Mouse (Mus musculus) stomach, postnatal 0 days (tissue): ENCODE measurements around the gene Gabrb2. TPM values are rescaled to one million over a fixed set of nuclear protein-coding genes. Genes with fewer than 3 reads are reported as not detected.

Source experiments
- ATAC-seq: fragments of 200-750 bp; cut with Nextera tagmentation; 2 replicates; pipeline ENCODE4 v1.8.0; 2017; ENCODE audit not compliant: low FRiP score, low TSS enrichment
- DNase-seq: peaks from one replicate; pipeline ENCODE4 v3.0.0-alpha.2; 2016; ENCODE audit warnings: low spot score
- H3K27ac ChIP-seq: fragments of 300-500 bp; sonication (generic); replicated peaks from 2 replicates; pipeline ENCODE4 v1.5.1; 2014; ENCODE audit warnings: mild to moderate bottlenecking, control low read depth
- H3K27me3 ChIP-seq: fragments of 300-500 bp; sonication (generic); 2 replicates; pipeline ENCODE4 v1.6.1; 2014; ENCODE audit warnings: low read length; ENCODE audit not compliant: control insufficient read depth, insufficient read depth
- H3K36me3 ChIP-seq: fragments of 300-500 bp; sonication (generic); 2 replicates; pipeline ENCODE4 v1.6.1; 2014; ENCODE audit warnings: low read length, mixed read lengths; ENCODE audit not compliant: control insufficient read depth, insufficient read depth
- H3K4me1 ChIP-seq: fragments of 300-500 bp; sonication (generic); replicated peaks from 2 replicates; pipeline ENCODE4 v1.6.1; 2014; ENCODE audit warnings: antibody characterized with exemption; ENCODE audit not compliant: control insufficient read depth, insufficient read depth
- H3K4me2 ChIP-seq: fragments of 300-500 bp; sonication (generic); replicated peaks from 2 replicates; pipeline ENCODE4 v1.6.1; 2014; ENCODE audit warnings: low read depth, mild to moderate bottlenecking, control low read depth, moderate library complexity
- H3K4me3 ChIP-seq: fragments of 300-500 bp; sonication (generic); 2 replicates; pipeline ENCODE4 v1.5.1; 2014; ENCODE audit warnings: low read depth, low read length, control low read depth
- H3K9ac ChIP-seq: fragments of 300-500 bp; sonication (generic); 2 replicates; pipeline ENCODE4 v1.6.1; 2014; ENCODE audit warnings: mild to moderate bottlenecking, low read length, control low read depth, mixed read lengths
- H3K9me3 ChIP-seq: fragments of 300-500 bp; sonication (generic); 2 replicates; pipeline ENCODE4 v1.6.1; 2016; ENCODE audit warnings: low read length; ENCODE audit not compliant: control insufficient read depth
- CTCF ChIP-seq: IDR thresholded peaks from 2 replicates; pipeline ENCODE4 v1.5.1; 2016; ENCODE audit warnings: antibody characterized with exemption, low read depth, mild to moderate bottlenecking, moderate library complexity
- EP300 ChIP-seq: optimal IDR thresholded peaks from 2 replicates; pipeline ENCODE3; 2016; ENCODE audit warnings: antibody characterized with exemption
- WGBS: fragments of 180-500 bp; shearing (Covaris S2); extraction: QIAGEN DNeasy Blood & Tissue Kit; methylation state at CpG from one replicate; pipeline ENCODE4 v1.1.7; 2014; 5-methylcytosine and 5-hydroxymethylcytosine counted together
- polyA plus RNA-seq: library from polyadenylated mRNA; unstranded; fragments of >200 nt; fragmentation: Nextera tagmentation; extraction: Ambion mirVana; gene quantifications from 2 replicates; pipeline ENCODE4 v1.2.1, GENCODE M21; 2015

Gene Gabrb2
- 0.78 and 1.1 TPM in 2 replicates for polyA plus RNA-seq

GRCm38 (mm10) chr11:42418996-42419782, at the start of gene Gabrb2:
Gene Gabrb2 (plus strand): TSS chr11:42419757.
- peak within 1 kb of the TSS; percentile 76 for H3K4me2 ChIP-seq
- no peaks in the 10 kb centered on the region for H3K36me3 ChIP-seq
- H3K27me3 ChIP-seq, result no peaks in the 10 kb centered on the region
- H3K27ac ChIP-seq, result no peak within 1 kb of the TSS
- H3K4me3 ChIP-seq, result peak within 1 kb of the TSS; percentile 48
- DNase-seq (no peak), ATAC-seq (no peak)
- peak within 1 kb of the TSS; percentile 38 for H3K9ac ChIP-seq
- WGBS, result 32% methylated on average over 18 of the region's 20 CpGs
- TF ChIP-seq CTCF (no peak), EP300 (no peak)
- no peaks in the 10 kb centered on the region for H3K9me3 ChIP-seq
- H3K4me1 ChIP-seq, result no peaks in the 10 kb centered on the region

GRCm38 (mm10) chr11:42378983-42379382, 40.6 kb upstream of the Gabrb2 start:
- Histone ChIP-seq H3K36me3 (no peaks in the 10 kb centered on the region), H3K9me3 (no peaks in the 10 kb centered on the region), H3K27ac (no peak overlapping the region), H3K27me3 (no peaks in the 10 kb centered on the region), H3K4me3 (no peak overlapping the region), H3K9ac (no peak overlapping the region), H3K4me2 (no peak overlapping the region), H3K4me1 (no peaks in the 10 kb centered on the region)
- DNase-seq (no peak), ATAC-seq (no peak)
- TF ChIP-seq EP300 (no peak), CTCF (no peak)
- WGBS, result 38% methylated on average over 2 of the region's 2 CpGs

- no peak overlapping the region for H3K9ac ChIP-seq
- H3K27me3 ChIP-seq, result no peaks in the 10 kb centered on the region
- H3K36me3 ChIP-seq, result no peaks in the 10 kb centered on the region
- no peak overlapping the region for H3K4me3 ChIP-seq
- H3K4me1 ChIP-seq, result no peaks in the 10 kb centered on the region
- DNase-seq, result no peak
- H3K4me2 ChIP-seq, result no peak overlapping the region
- 65% methylated on average over 4 of the region's 4 CpGs for WGBS
- H3K27ac ChIP-seq, result no peak overlapping the region
- TF ChIP-seq CTCF (no peak), EP300 (no peak)
- H3K9me3 ChIP-seq, result no peaks in the 10 kb centered on the region
- no peak for ATAC-seq
Measured at GRCm38 (mm10) chr11:42386486-42386885, 33.1 kb upstream of the Gabrb2 start.

- H3K27me3 ChIP-seq, result no peaks in the 10 kb centered on the region
- no peak for TF ChIP-seq CTCF
- no peak overlapping the region for H3K9ac ChIP-seq
- H3K36me3 ChIP-seq, result no peaks in the 10 kb centered on the region
- DNase-seq (no peak), ATAC-seq (no peak)
- H3K4me3 ChIP-seq, result no peak overlapping the region
- WGBS, result 54% methylated on average over 3 of the region's 3 CpGs
- no peaks in the 10 kb centered on the region for H3K9me3 ChIP-seq
- H3K4me2 ChIP-seq, result no peak overlapping the region
- H3K27ac ChIP-seq, result no peak overlapping the region
- H3K4me1 ChIP-seq, result no peaks in the 10 kb centered on the region
Measured at GRCm38 (mm10) chr11:42390682-42391290, 28.8 kb upstream of the Gabrb2 start.

- ATAC-seq, result no peak
- WGBS, result 72% methylated on average over 4 of the region's 4 CpGs
Measured at GRCm38 (mm10) chr11:42393451-42393850, 26.1 kb upstream of the Gabrb2 start.

More at GRCm38 (mm10) chr11:42393451-42393850, 26.1 kb upstream of the Gabrb2 start:
- Histone ChIP-seq H3K4me2 (no peak overlapping the region), H3K4me1 (no peaks in the 10 kb centered on the region), H3K9me3 (no peaks in the 10 kb centered on the region), H3K9ac (no peak overlapping the region), H3K27ac (no peak overlapping the region), H3K4me3 (no peak overlapping the region), H3K27me3 (no peaks in the 10 kb centered on the region), H3K36me3 (no peaks in the 10 kb centered on the region)
- TF ChIP-seq CTCF (no peak), EP300 (no peak)
- no peak for DNase-seq
